Mouse (Mus musculus) heart, postnatal 25 days (tissue): ENCODE measurements around the gene S1pr2. TPM values are rescaled to one million over a fixed set of nuclear protein-coding genes. Genes with fewer than 3 reads are reported as not detected.

Experiments used
- DNase-seq: peaks from one replicate; pipeline ENCODE4 v3.0.0; 2022; ENCODE audit warnings: low spot score
- intact Hi-C: fragments of 180-260 bp; cut with DNase I; formaldehyde crosslinking; loops from one replicate; pipeline ENCODE4 v1.15.1; 2025
- total RNA-seq, 2 experiments: library from RNA; stranded (reverse); gene quantifications; 2 replicates each; pipeline ENCODE4 v1.2.3; 2021

Gene S1pr2
- total RNA-seq, 2 experiments from 2014 or later, result 4.2 to 6.7 TPM

DNA sequence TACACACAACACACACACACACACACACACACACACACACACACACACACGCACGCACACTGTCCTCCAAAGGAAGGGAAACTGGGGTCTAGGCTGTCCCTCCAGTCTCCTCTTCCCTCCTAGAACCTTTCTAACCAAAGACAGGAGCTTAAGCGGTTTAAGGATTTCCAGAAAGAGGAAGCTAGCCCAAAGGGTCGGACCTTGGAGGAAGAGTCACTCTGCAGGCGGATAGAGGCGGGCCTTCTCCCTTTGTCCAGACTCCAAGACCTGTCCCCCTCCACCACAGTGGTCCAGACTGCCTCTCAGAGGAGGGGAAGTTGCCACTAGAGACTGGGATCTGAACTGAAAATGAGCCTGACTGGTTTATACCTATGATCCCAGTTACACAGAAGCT, 2.9 kb downstream of the S1pr2 start:
- intact Hi-C loops, result no loop called here
- peak; percentile 33 for DNase-seq

DNA sequence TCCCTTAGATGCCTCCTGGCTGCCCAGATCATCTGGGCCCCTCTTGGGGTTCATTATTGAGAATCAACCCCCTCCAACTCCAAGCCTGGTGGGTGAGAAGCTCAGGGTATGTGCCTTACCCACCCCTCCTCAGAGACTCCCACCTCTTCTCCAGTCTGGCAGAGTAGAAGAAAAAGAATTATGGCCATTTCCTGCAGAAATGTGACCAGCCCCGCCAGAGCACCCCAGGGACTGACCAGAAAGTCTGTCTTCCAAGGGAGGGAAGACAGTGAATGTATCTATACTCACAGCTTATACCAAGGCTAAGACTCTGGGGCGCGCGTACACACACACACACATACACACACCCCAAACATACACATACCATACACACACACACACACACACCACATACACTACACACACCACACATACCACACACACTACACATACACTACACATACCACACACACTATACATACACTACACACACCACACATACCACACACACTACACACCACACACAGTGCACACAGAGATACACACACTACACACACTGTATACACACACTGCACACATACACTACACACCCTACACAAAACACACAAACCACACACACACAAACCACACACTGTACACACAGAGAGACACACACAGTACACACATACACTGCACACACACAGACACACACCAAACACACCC, 3.4 kb downstream of the S1pr2 start:
- intact Hi-C loops, result no loop called here
- DNase-seq, result no peak

DNA sequence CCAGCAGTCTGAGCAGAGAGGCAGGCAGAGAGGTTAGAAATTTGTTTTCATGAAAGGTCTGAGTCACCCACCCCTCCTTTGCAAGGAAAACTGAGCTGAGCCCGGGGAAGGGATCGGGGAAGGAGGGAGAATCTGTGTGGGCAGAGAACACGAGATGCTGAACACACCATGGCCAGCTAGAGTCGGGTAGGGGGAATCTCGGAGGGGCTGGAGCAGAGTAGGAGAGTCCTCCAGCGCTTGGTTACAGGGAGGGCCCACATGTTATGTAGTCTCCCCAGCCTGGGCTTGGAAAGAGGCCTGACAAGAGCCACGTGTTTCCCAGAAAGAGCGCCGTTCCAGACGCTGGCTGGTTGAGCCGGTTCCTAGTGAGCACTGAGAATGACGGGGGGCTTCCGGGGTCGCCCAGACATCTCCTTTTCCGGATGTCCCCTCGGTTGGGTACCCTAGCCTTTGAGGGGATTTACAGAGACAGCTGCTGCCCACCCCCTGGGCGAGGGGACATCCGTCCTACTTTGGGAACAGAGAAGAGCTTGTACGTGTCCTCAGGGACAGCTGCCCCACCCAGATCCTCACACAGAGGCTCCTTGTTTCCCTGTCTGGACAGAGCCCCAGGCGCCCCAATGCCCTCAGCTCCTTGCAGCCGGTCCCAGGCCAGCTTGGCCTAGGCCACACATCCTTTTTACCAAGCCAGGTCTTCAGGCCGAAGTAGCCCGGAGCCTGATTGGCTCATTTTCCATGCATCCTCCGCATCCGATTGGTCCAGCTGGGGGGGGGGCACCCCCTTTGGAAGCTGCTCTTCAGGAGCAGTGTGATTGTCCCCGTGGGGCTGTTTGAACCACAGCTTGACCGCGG, 4.2 kb downstream of the S1pr2 start:
- intact Hi-C loops, result no loop called here
- DNase-seq, result peak; percentile 65

DNA sequence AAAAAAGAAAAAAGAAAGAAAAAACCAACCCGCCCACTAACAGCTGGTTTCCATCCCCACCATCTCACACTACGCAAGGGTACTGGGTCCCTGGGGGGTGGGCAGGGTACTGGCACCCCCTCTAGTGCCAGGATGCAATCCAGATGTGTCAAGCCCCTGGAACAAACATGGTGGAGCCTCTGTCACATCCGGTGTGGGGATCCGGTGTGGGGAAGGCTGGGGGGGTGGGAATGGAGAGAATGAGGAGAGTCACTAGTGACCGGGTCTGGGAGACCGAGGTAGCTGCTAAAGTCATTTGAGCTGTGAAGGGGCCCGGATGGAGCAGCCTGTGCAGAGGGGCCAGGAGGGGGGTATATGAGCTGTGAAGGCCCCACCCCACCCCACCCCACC, 4.8 kb downstream of the S1pr2 start:
- peak; percentile 63 for DNase-seq
- intact Hi-C loops, result no loop called here

DNA sequence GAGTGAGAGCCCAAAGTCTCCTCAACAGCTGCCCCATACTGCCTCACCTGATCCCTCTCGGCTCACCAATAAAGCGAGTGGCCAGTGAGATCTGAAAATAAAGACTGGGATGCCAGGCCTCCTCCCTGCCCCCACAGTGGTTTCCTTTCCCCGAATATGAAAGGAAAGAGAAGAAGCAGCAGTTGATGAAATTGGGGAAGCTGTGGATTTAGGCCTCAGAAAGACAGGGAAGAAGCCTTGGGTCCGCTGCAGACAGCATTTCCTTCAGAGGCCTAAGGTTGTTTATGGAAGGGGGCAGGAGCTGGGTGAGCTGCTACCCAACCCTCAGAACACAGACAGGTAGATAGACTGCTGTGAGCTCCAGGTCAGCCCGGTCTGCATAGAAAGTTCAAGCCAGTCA, 9.8 kb downstream of the S1pr2 start:
- DNase-seq, result no peak

DNA sequence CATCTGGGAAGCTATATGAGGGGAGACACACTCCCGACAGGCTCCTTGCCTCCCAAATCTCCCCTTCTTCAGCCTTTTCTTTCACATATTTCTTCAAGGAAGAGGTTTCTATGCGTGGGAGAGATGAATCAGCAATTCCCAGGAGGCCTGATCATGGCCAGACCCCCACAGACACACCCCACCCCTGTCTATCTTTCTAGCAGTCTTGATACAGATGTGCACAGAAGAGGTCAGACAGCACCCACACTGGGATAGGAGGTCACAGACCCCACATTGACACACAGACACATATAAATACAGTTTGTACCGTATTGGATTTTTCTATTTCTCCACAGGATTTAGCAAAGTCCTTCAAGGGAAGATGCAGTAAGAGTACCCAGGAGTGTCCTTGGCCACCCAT, 10.6 kb downstream of the S1pr2 start:
- intact Hi-C loops, result no loop called here

More for the DNA sequence above, 9.8 kb downstream of the S1pr2 start:
- intact Hi-C loops, result no loop called here

DNA sequence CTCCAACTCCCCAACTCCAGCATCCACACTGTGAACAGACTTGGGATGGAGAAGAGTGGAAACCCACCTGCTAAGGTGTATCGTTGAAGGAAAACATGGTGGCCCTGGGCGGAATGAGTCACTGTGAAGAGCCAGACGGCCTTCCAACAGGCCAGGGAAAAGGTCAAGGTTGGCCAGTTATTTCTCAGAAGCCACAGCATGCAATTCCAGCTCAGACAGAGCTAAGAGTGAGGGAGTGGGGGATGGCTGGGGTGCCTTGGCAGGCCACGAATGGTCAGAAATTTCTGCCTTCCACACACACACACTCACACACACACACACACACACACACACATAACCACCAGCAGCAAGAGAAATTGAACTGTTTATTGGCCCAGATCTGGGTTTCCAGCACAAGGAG, 11.0 kb downstream of the S1pr2 start:
- DNase-seq, result no peak
- intact Hi-C loops, result no loop called here

More for the DNA sequence above, 10.6 kb downstream of the S1pr2 start:
- DNase-seq, result no peak

DNA sequence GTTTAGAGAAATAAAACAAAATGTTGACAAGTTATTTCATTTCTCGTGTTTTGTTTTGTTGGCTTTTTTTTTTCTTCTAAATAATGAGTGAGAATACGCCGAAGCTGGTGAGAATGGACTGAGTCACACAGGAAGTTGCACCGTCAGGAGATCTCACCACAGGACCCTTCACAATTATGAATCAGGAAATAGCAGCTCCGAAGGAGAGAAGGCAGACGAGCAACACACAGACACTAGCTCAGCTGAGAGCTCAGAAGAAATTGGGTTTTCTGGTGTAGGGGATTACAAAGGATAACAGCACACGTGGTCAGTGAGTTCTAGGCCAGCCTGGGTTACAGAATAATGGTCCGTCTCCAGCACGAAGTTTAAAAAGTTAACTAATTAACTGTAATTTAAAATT, 15.0 kb downstream of the S1pr2 start:
- intact Hi-C loops, result no loop called here
- DNase-seq, result no peak

DNA sequence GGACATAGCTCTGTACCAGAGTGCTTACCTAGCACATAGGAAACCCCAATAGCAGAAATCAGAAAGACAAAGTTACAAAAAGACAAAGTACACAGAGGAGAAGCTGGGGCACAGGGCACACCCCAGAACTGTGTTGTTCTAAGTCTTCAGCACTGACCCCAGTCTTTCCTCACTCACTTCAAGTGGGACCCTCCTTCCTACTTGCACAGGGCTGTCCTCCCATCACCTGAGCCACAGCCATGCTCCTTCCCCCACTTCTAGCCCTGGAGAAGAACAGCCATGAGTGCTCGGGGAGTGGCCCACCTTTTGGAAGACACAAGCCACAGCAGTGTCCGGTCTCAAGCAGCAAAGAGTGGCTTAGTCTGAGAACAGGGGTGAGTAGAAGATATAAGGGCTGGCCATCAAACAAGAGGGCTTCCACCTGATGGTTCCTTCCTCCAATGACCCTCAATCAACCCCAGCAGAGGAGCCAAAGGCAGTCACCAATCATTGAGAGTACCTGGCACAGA, 17.1 kb downstream of the S1pr2 start, which contains the start of gene Dnmt1:
Gene Dnmt1, minus strand, starts transcription at position 459 of the 509 bp plus-strand sequence.
- DNase-seq, result no peak
- intact Hi-C loops, result no loop called here

DNA sequence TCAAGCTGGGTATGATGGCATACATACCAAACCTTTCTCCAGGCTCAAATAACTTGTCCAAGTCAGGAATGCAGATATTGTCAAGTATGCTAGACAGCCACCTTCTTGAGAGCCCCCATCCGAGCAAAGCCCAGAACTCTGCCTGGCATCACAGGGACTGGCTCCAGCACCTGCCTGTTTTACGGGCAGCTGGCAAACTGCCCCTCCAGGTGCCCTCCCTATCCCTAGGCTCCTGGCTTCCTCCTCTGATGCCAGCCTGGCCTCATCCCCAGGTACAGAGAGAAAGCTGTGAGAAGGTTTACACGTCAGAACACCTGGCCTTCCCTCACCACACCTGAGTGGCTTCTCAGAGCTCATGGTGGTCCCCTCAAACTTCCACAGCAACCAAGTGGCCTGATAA, 19.6 kb downstream of the S1pr2 start:
- intact Hi-C loops, result no loop called here
- no peak for DNase-seq

DNA sequence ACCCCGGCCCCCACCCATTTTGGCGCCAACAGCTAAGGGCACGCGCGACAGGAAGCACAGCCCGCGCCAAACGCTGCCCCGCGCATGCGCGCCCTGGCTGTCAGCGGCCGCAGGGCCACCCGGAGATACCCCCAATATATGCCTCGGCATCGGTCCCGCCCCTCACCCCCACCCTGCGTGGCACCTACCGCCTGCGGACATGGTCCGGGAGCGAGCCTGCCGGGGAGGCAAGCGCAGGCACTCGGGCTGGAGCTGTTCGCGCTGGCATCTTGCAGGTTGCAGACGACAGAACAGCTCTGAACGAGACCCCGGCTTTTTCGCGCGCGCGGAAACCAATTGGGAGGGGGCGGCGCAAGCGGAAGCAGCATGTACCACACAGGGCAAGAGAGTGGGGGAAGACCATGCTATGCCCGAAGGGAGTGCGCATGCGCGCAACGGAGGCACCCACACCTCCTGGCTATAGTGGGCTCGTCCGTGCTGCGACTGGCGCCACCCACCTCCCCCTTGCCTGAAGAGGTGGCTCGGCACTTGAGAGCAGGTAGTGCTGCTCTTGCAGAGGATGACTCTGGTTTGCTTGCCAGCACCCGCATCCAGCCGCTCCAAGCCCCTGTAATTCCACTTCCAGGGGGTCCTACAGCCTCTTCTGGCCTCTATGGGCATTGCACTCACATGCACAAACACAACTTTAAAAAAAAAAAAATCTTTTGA, 23.9 kb downstream of the S1pr2 start:
- intact Hi-C loops, result loop anchor here (2.0 to 5.0 kb wide), 2 partner anchors 26 to 50 kb away; partner anchors contain the start of gene Mrpl4
- DNase-seq, result peak; percentile 91

DNA sequence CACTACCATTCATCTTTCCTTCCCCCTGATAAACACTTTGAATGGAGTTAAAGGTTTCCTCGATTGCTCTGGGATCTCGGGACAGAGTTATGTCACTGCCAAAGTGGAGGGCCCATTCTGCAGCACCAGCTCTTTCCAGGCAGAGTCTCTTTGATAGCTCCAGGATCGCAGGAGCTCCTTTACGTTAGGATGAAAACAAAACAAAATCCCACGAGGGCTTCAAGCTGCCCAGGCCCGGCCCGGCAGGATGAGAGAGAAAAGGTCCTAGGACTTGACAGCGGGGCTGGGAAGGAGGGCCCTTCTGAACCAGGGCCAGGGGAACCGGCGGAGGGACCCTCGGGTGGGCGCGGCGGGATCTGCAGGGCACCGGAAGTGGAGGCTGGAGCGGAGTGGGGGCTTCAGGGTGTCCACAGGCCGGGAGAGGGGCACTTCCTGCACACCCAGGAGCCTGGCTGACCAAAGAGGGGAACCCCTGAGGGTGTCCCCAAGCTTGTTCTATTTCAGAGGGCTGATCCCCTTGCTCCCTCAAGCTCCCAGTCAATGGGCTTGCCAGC, 24.5 kb downstream of the S1pr2 start:
- no peak for DNase-seq
- intact Hi-C loops, result loop anchor here (2.0 to 5.0 kb wide), 2 partner anchors 27 to 50 kb away; partner anchors contain the start of gene Mrpl4

DNA sequence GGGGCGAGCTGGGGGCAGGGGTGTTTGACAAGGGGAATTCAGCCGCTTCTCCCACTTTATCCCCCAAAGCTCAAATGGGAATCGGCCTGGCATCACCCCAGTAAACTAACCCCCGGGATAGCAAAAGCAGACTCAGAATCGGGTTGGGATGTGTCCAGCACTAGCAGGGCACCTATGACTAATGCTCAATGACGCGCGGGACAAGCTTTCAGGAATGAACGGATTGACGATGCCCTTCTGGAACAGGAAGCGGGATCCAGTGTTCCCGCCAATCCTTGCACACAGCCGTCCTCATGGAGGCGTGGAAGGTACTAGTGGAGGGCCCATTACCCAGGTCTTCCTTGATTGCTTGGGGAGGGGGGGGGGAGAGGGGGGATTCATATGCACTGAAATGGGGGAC, 25.1 kb downstream of the S1pr2 start:
- intact Hi-C loops, result loop anchor here (5.0 kb wide), 1 partner anchor 51 kb away; the partner anchor contains the start of gene Mrpl4
- DNase-seq, result no peak

DNA sequence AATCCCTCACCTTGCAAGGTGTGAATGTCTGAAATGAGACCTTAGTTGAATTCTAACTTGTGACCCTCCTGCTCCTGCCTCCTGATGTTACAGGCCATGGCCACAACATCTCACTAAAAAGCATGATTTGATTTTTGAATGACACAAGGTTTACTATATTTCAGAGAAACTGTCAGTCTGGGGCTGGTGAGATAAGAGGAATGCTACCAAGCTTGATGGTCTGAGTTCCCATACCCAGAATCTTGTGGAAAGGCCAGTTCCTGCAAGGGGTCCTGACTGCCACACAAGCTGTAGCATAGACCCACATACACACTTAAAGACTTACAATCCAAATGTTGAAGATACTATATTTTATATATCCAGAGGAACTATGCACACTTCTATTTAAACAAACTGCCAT, 26.2 kb downstream of the S1pr2 start:
- intact Hi-C loops, result loop anchor here (5.0 kb wide), 1 partner anchor 52 kb away; the partner anchor contains the start of gene Mrpl4
- no peak for DNase-seq

DNA sequence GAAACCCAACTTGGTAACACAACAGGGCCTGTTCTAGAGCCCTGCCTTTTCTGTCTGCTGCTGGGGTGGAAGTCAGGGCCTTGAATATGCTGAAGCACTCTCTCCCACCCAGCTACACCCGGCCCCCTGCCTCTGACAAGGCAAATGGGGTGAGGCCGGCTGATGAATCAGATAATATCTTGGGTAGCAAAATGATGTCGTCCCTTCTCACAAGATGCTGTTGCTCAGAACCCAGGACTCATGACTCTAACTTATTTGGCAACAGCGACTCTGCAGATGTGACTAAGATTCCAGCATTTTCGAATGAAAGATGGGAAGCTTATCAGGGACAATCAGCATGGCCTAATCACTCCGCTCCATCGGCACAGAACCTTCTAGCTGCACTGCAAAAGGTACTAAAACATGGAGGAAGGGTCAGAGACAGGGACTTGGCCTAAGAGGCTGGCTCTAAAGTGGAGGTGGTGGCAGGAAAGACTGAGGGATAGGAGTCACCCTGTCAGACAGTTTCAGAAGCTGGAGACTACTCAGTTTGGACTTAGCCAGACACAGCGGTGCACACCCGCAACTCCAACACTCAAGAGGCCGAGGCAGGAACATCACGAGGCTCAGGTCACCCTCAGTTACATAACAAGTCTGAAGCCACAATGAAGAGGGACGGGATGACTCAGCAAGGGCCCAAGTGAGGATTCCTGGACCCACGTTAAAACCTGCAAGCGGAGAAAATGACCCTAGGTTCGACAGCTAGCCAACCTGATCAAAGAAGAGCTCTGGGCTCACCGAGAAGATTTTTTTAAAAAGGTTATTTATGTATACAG, 30.3 kb downstream of the S1pr2 start:
- no peak for DNase-seq
- intact Hi-C loops, result no loop called here

DNA sequence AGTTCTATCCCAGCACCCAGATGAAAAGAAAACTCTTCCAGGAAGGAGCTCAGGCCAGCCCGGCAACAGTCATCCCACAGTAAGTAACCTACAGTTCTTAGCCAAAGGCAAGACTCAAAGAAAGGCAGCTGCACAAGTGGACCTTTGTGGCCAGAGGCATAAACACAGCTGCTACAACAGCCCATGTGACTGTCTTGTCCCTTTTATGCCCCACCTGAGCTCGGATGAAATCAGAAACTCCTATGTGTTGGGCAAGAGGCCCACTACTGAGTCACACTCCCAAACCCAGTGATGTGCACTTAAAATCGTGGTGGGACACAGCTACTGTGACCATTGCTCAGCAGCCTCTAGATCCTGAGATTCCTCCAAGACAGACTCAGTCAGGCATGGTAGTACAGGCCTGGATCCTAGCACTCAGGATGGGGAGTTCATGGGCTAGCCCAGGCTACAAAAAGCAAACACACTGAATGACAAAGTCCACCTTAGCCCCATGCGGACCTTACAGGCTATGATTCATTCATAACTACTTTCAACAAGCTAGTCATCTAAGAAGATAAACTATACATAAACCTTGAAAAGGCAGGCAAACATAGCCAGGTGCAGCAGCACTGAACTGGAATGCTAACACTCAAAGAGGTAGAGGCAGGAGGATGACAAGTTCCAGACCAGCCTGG, 31.7 kb downstream of the S1pr2 start:
- intact Hi-C loops, result no loop called here
- no peak for DNase-seq

DNA sequence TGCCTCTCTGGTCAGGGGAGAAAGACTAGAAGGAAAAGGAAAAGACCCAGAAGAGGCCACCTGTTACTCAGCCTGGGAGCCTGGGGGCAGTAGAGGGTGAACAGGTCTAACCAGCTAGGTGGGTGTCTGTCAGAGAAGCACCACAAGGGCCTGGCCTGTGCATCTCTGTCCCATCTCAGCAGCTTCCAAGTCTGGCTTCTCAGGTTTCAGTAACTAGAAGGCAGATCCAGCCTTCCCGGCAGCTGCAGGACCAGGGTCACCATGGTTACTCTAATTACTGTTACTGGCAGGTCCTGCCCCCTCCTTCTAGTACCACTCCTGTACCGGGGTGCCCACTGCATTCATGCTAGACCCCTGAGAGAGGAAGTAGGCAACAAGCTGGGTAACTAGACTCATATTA, 32.7 kb downstream of the S1pr2 start:
- intact Hi-C loops, result no loop called here
- DNase-seq, result no peak

DNA sequence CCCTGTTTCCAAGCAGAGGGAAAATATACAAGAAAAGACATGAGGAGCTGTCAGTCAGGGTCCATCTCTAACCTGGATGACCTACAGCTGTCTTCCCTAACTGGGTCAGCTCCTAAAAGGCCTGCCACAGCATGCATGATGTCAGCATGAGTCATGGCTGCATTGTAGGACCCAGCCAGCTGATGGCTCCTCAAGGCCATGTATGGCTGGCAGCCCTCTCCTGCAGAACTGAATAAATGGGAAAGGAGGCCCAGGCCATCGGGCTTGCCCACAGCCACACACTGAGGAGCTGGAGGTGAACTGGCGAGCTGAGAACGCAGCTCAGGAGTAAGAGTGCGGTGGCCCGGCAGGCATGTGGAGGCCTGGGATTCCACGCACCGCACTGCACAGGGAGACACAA, 33.2 kb downstream of the S1pr2 start:
- no peak for DNase-seq
- intact Hi-C loops, result no loop called here

DNA sequence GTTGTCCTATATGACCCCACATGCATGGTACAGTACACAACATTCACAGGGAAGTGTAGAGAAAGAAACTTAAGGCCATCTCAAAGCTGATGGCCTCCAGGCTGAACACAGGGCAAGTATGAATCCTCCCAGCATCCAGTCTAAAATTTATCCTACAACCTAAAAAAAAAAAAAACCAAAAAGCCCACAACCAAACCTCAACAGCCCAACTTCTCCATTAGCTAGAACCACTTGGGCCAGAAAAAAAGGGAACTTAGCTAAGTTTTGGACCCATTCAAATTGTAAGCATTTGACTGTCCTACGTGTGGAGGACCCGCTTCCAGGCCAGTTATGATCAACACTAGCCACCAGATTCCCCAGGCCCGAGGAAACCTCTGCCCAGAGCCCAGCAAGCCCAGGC, 53.3 kb downstream of the S1pr2 start:
- DNase-seq, result no peak
- intact Hi-C loops, result no loop called here
